Mouse (Mus musculus) adrenal gland, adult (tissue): ENCODE data around the gene Krtap9-3.
"Not testable (repeated sequence)": the region's sequence is repeated elsewhere in the genome, so short reads cannot be mapped to it uniquely, and the experiment has no call there.

Experiments used
- DNase-seq, 2 experiments: peaks; one replicate each; pipeline ENCODE4 v3.0.0; 2022 to 2023; ENCODE audit warnings: low spot score in 1 of 2; ENCODE audit not compliant: inconsistent age in 2 of 2

Gene Krtap9-3

GRCm38 (mm10) chr11:99597742-99598141 lies at the start of gene Krtap9-3:
Krtap9-3 (minus strand) TSS chr11:99598105.
- DNase-seq, result not testable (repeated sequence)

GRCm38 (mm10) chr11:99646444-99646843 lies 48.5 kb upstream of the Krtap9-3 start:
- no peak for DNase-seq

GRCm38 (mm10) chr11:99644351-99644750 lies 46.4 kb upstream of the Krtap9-3 start:
- DNase-seq, result no peak

GRCm38 (mm10) chr11:99643635-99644139 lies 45.8 kb upstream of the Krtap9-3 start, which contains the start of gene Krtap4-7:
Krtap4-7 (minus strand) TSS chr11:99644089.
- not testable (repeated sequence) for DNase-seq

GRCm38 (mm10) chr11:99640926-99641325 lies 43.0 kb upstream of the Krtap9-3 start:
- no peak for DNase-seq

- no peak for DNase-seq
Measured at GRCm38 (mm10) chr11:99637086-99637485, 39.2 kb upstream of the Krtap9-3 start.

GRCm38 (mm10) chr11:99634653-99635134 lies 36.8 kb upstream of the Krtap9-3 start, which contains the start of gene Krtap4-2:
Krtap4-2 (minus strand) TSS chr11:99635084.
- DNase-seq, result no peak

- DNase-seq, result no peak
Measured at GRCm38 (mm10) chr11:99633293-99633692, 35.4 kb upstream of the Krtap9-3 start.

GRCm38 (mm10) chr11:99630890-99631289 lies 33.0 kb upstream of the Krtap9-3 start:
- no peak for DNase-seq

GRCm38 (mm10) chr11:99628138-99628537 lies 30.2 kb upstream of the Krtap9-3 start, which contains the start of gene Krtap4-1:
Krtap4-1 (minus strand) TSS chr11:99628238.
- DNase-seq, result no peak

- no peak for DNase-seq
Measured at GRCm38 (mm10) chr11:99620335-99620734, 22.4 kb upstream of the Krtap9-3 start, which contains the start of gene Gm11562. Gm11562 (minus strand) TSS chr11:99620435.

- peak in 1 of 2 experiments; percentile 18 for DNase-seq
Measured at GRCm38 (mm10) chr11:99614796-99615363, 17.0 kb upstream of the Krtap9-3 start, which contains the start of gene Krtap2-4. Krtap2-4 (minus strand) TSS chr11:99614846.

- not testable (repeated sequence) for DNase-seq
Measured at GRCm38 (mm10) chr11:99610089-99610488, 12.2 kb upstream of the Krtap9-3 start, which contains the start of gene Gm11937. Gm11937 (minus strand) TSS chr11:99610189.

- no peak for DNase-seq
Measured at GRCm38 (mm10) chr11:99609126-99609525, 11.2 kb upstream of the Krtap9-3 start.

- not testable (repeated sequence) for DNase-seq
Measured at GRCm38 (mm10) chr11:99603208-99603607, 5.3 kb upstream of the Krtap9-3 start, which contains the start of gene Gm11938. Gm11938 (minus strand) TSS chr11:99603308.

- no peak for DNase-seq
Measured at GRCm38 (mm10) chr11:99590981-99591380, 6.9 kb downstream of the Krtap9-3 start, which contains the start of gene Krtap1-3. Krtap1-3 (minus strand) TSS chr11:99591339.

GRCm38 (mm10) chr11:99585096-99585495 lies 12.8 kb downstream of the Krtap9-3 start:
- no peak for DNase-seq

GRCm38 (mm10) chr11:99583245-99583704 lies 14.6 kb downstream of the Krtap9-3 start, which contains the start of gene Krtap1-4:
Krtap1-4 (minus strand) TSS chr11:99583654.
- DNase-seq, result no peak

GRCm38 (mm10) chr11:99581564-99581963 lies 16.3 kb downstream of the Krtap9-3 start:
- DNase-seq, result no peak

GRCm38 (mm10) chr11:99581051-99581450 lies 16.9 kb downstream of the Krtap9-3 start:
- no peak for DNase-seq

- DNase-seq, result no peak
Measured at GRCm38 (mm10) chr11:99580636-99581035, 17.3 kb downstream of the Krtap9-3 start, which contains the start of gene Krtap1-5. Krtap1-5 (minus strand) TSS chr11:99581016.

- DNase-seq, result peak; percentile 50 to 86
Measured at GRCm38 (mm10) chr11:99574106-99574505, 23.8 kb downstream of the Krtap9-3 start.
